Mouse (Mus musculus) neural tube, embryonic 13.5 days (tissue): ENCODE measurements at regions not wholly inside any gene's neighbourhood (a gene's known extent, or its start where the extent isn't known, plus 50 kb on each side); places are given as distances from the start of the nearest gene placed in this dataset.

ENCODE experiments used
- ATAC-seq: fragments of 200-750 bp; cut with Nextera tagmentation; 2 replicates; pipeline ENCODE4 v1.8.0; 2017; ENCODE audit warnings: low read depth, mild to moderate bottlenecking, moderate TSS enrichment, moderate library complexity
- H3K27ac ChIP-seq: fragments of 300-500 bp; sonication (generic); replicated peaks from 2 replicates; pipeline ENCODE4 v1.5.1; 2015; ENCODE audit warnings: moderate library complexity, mild to moderate bottlenecking, inconsistent platforms
- H3K27me3 ChIP-seq: fragments of 300-500 bp; sonication (generic); 2 replicates; pipeline ENCODE4 v1.6.1; 2015; ENCODE audit warnings: mild to moderate bottlenecking, inconsistent platforms
- H3K36me3 ChIP-seq: fragments of 300-500 bp; sonication (generic); 2 replicates; pipeline ENCODE4 v1.6.1; 2015; ENCODE audit warnings: mild to moderate bottlenecking, inconsistent platforms
- H3K4me1 ChIP-seq: fragments of 300-500 bp; sonication (generic); replicated peaks from 2 replicates; pipeline ENCODE4 v1.6.1; 2015; ENCODE audit warnings: inconsistent platforms
- H3K4me2 ChIP-seq: fragments of 300-500 bp; sonication (generic); 2 replicates; pipeline ENCODE4 v1.6.1; 2015; ENCODE audit warnings: inconsistent platforms, mild to moderate bottlenecking, moderate library complexity
- H3K4me3 ChIP-seq: fragments of 300-500 bp; sonication (generic); 2 replicates; pipeline ENCODE4 v1.5.1; 2015; ENCODE audit warnings: mild to moderate bottlenecking, inconsistent platforms
- H3K9ac ChIP-seq: fragments of 300-500 bp; sonication (generic); 2 replicates; pipeline ENCODE4 v1.6.1; 2015; ENCODE audit warnings: moderate library complexity, mild to moderate bottlenecking, inconsistent platforms
- H3K9me3 ChIP-seq: fragments of 300-500 bp; sonication (generic); 2 replicates; pipeline ENCODE4 v1.6.1; 2016; ENCODE audit warnings: inconsistent platforms
- WGBS: fragments of 180-500 bp; shearing (Covaris S2); methylation state at CpG from one replicate; pipeline ENCODE4 v1.1.7; 2015; 5-methylcytosine and 5-hydroxymethylcytosine counted together

GRCm38 (mm10) chr5:91892338-91892737, 70.5 kb downstream of the Rchy1 start:
- WGBS, result 89% methylated on average over 2 of the region's 2 CpGs
- no peak; the same call in 1 of the 2 replicates for ATAC-seq

GRCm38 (mm10) chr5:91881771-91882170, 81.1 kb downstream of the Rchy1 start:
- H3K9me3 ChIP-seq, result 0 out of 2 replicates have a peak, but pooled peaks cover 6% of the 10 kb centered on the region
- no peak overlapping the region for H3K27ac ChIP-seq
- H3K27me3 ChIP-seq, result no peaks in the 10 kb centered on the region
- H3K4me2 ChIP-seq, result no peak overlapping the region
- 70% methylated on average over 1 of the region's 1 CpGs for WGBS
- no peaks in the 10 kb centered on the region for H3K4me1 ChIP-seq
- H3K36me3 ChIP-seq, result no peaks in the 10 kb centered on the region
- no peak overlapping the region for H3K9ac ChIP-seq
- no peak for ATAC-seq
- H3K4me3 ChIP-seq, result no peak overlapping the region

More at GRCm38 (mm10) chr5:91892338-91892737, 70.5 kb downstream of the Rchy1 start:
- no peak overlapping the region for H3K4me2 ChIP-seq
- no peaks in the 10 kb centered on the region for H3K36me3 ChIP-seq
- no peak overlapping the region for H3K27ac ChIP-seq
- no peaks in the 10 kb centered on the region for H3K4me1 ChIP-seq
- no peak overlapping the region for H3K4me3 ChIP-seq
- no peaks in the 10 kb centered on the region for H3K27me3 ChIP-seq
- H3K9ac ChIP-seq, result no peak overlapping the region
- H3K9me3 ChIP-seq, result no peaks in the 10 kb centered on the region

GRCm38 (mm10) chr5:91880231-91880630, 82.6 kb downstream of the Rchy1 start:
- Histone ChIP-seq H3K9ac (no peak overlapping the region), H3K27me3 (no peaks in the 10 kb centered on the region), H3K36me3 (no peaks in the 10 kb centered on the region), H3K9me3 (0 out of 2 replicates have a peak, but pooled peaks cover 6% of the 10 kb centered on the region), H3K27ac (no peak overlapping the region), H3K4me3 (no peak overlapping the region), H3K4me1 (peaks cover 13% of the 10 kb centered on the region), H3K4me2 (no peak overlapping the region)
- 89% methylated on average over 3 of the region's 3 CpGs for WGBS
- ATAC-seq, result no peak

GRCm38 (mm10) chr5:91878627-91879026, 84.2 kb downstream of the Rchy1 start:
- Histone ChIP-seq H3K9ac (no peak overlapping the region), H3K9me3 (0 out of 2 replicates have a peak, but pooled peaks cover 6% of the 10 kb centered on the region), H3K4me2 (no peak overlapping the region), H3K27ac (no peak overlapping the region), H3K27me3 (no peaks in the 10 kb centered on the region), H3K4me3 (no peak overlapping the region), H3K4me1 (peaks cover 17% of the 10 kb centered on the region), H3K36me3 (no peaks in the 10 kb centered on the region)
- WGBS, result 89% methylated on average over 11 of the region's 11 CpGs
- no peak for ATAC-seq

- 0 out of 2 replicates have a peak overlapping the region, but pooled peaks have one; percentile 71 for H3K27ac ChIP-seq
- 85% methylated on average over 2 of the region's 2 CpGs for WGBS
- ATAC-seq, result no peak; the same call in 1 of the 2 replicates
These were observed 86.2 kb downstream of the Rchy1 start for GRCm38 (mm10) chr5:91876682-91877031.

GRCm38 (mm10) chr5:91875875-91876681, 86.8 kb downstream of the Rchy1 start:
- Histone ChIP-seq H3K36me3 (no peaks in the 10 kb centered on the region), H3K27me3 (no peaks in the 10 kb centered on the region), H3K4me2 (no peak overlapping the region), H3K9me3 (no peaks in the 10 kb centered on the region), H3K4me1 (peaks cover 17% of the 10 kb centered on the region), H3K4me3 (no peak overlapping the region), H3K9ac (no peak overlapping the region), H3K27ac (peak overlapping the region; percentile 71)
- 43% methylated on average over 10 of the region's 10 CpGs for WGBS
- peak; percentile 91 for ATAC-seq

More at GRCm38 (mm10) chr5:91876682-91877031, 86.2 kb downstream of the Rchy1 start:
- H3K27me3 ChIP-seq, result no peaks in the 10 kb centered on the region
- no peaks in the 10 kb centered on the region for H3K36me3 ChIP-seq
- no peak overlapping the region for H3K4me2 ChIP-seq
- peaks cover 17% of the 10 kb centered on the region for H3K4me1 ChIP-seq
- H3K4me3 ChIP-seq, result no peak overlapping the region
- H3K9ac ChIP-seq, result no peak overlapping the region
- no peaks in the 10 kb centered on the region for H3K9me3 ChIP-seq

- Histone ChIP-seq H3K36me3 (no peaks in the 10 kb centered on the region), H3K4me2 (no peak overlapping the region), H3K4me1 (peaks cover 17% of the 10 kb centered on the region), H3K27ac (no peak overlapping the region), H3K4me3 (no peak overlapping the region), H3K27me3 (no peaks in the 10 kb centered on the region), H3K9me3 (no peaks in the 10 kb centered on the region), H3K9ac (no peak overlapping the region)
- no peak for ATAC-seq
- WGBS, result 80% methylated on average over 1 of the region's 1 CpGs
These were observed 90.1 kb downstream of the Rchy1 start for GRCm38 (mm10) chr5:91872816-91873215.

GRCm38 (mm10) chr5:91869791-91870190, 93.1 kb downstream of the Rchy1 start:
- peak; percentile 82 for ATAC-seq
- no peaks in the 10 kb centered on the region for H3K4me1 ChIP-seq
- no peaks in the 10 kb centered on the region for H3K9me3 ChIP-seq
- WGBS, result 79% methylated on average over 6 of the region's 6 CpGs
- H3K4me2 ChIP-seq, result no peak overlapping the region
- H3K4me3 ChIP-seq, result no peak overlapping the region
- peak overlapping the region; percentile 47; the same call in 1 of the 2 replicates for H3K27ac ChIP-seq
- H3K27me3 ChIP-seq, result no peaks in the 10 kb centered on the region
- H3K36me3 ChIP-seq, result no peaks in the 10 kb centered on the region
- H3K9ac ChIP-seq, result no peak overlapping the region

- Histone ChIP-seq H3K9me3 (no peaks in the 10 kb centered on the region), H3K27ac (no peak overlapping the region), H3K9ac (no peak overlapping the region), H3K4me1 (no peaks in the 10 kb centered on the region), H3K36me3 (no peaks in the 10 kb centered on the region), H3K4me2 (no peak overlapping the region), H3K4me3 (no peak overlapping the region), H3K27me3 (no peaks in the 10 kb centered on the region)
- WGBS, result 93% methylated on average over 3 of the region's 3 CpGs
- ATAC-seq, result no peak
These were observed 96.7 kb downstream of the Rchy1 start for GRCm38 (mm10) chr5:91866184-91866583.

- no peaks in the 10 kb centered on the region for H3K27me3 ChIP-seq
- ATAC-seq, result no peak
These were observed 97.5 kb downstream of the Rchy1 start for GRCm38 (mm10) chr5:91865365-91865764.

GRCm38 (mm10) chr5:91862843-91863242, 100.0 kb downstream of the Rchy1 start:
- 93% methylated on average over 3 of the region's 3 CpGs for WGBS
- Histone ChIP-seq H3K27me3 (no peaks in the 10 kb centered on the region), H3K9me3 (no peaks in the 10 kb centered on the region), H3K27ac (no peak overlapping the region), H3K9ac (no peak overlapping the region), H3K4me2 (no peak overlapping the region), H3K36me3 (no peaks in the 10 kb centered on the region), H3K4me1 (no peaks in the 10 kb centered on the region), H3K4me3 (no peak overlapping the region)
- no peak for ATAC-seq

More at GRCm38 (mm10) chr5:91865365-91865764, 97.5 kb downstream of the Rchy1 start:
- H3K9me3 ChIP-seq, result no peaks in the 10 kb centered on the region
- no peak overlapping the region for H3K9ac ChIP-seq
- no peak overlapping the region for H3K4me2 ChIP-seq
- H3K4me1 ChIP-seq, result no peaks in the 10 kb centered on the region
- no peaks in the 10 kb centered on the region for H3K36me3 ChIP-seq
- H3K27ac ChIP-seq, result no peak overlapping the region
- H3K4me3 ChIP-seq, result no peak overlapping the region
- WGBS, result 92% methylated on average over 3 of the region's 3 CpGs

- no peak overlapping the region for H3K4me2 ChIP-seq
- no peaks in the 10 kb centered on the region for H3K9me3 ChIP-seq
- no peaks in the 10 kb centered on the region for H3K4me1 ChIP-seq
- no peak overlapping the region for H3K27ac ChIP-seq
- no peak overlapping the region for H3K9ac ChIP-seq
- no peaks in the 10 kb centered on the region for H3K36me3 ChIP-seq
- no peak for ATAC-seq
- no peaks in the 10 kb centered on the region for H3K27me3 ChIP-seq
- 91% methylated on average over 3 of the region's 3 CpGs for whole genome bisulfite sequencing
- H3K4me3 ChIP-seq, result no peak overlapping the region
These were observed 100.6 kb downstream of the Rchy1 start for GRCm38 (mm10) chr5:91862243-91862642.
